9 mouse cellular contexts compared by ENCODE assay signal in genomic region chr4:139168985-139169747, GRCm38 (mm10). TPM values are rescaled to one million over a fixed set of nuclear protein-coding genes. Genes with fewer than 3 reads are reported as not detected.
DNase-seq lines count a peak whose midpoint lies in the region; TF ChIP-seq lines count a peak whose summit lies in the region.
"Had no signal": no experiment of that assay in that cellular context is flagged by ENCODE, and none has a peak within 500 bp of the region (broad histone marks: within the 10 kb centered on the region; RNA-seq: fewer than 3 reads in every experiment).

No protein-coding gene starts in this region.

- H3K4me3 ChIP-seq in lung, adult 2 months (replicated peaks; ENCODE audit: extremely low read depth, low read depth, low read length) = no peak overlapping the region
- H3K4me3 ChIP-seq in left cerebral cortex, adult 2 months = no peak overlapping the region
- H3K4me3 ChIP-seq: embryonic facial prominence, embryonic 13.5 days had no signal

- peak; percentile 73 for DNase-seq in lung, adult 18-20 months
- no peak for DNase-seq in lung, adult 2 months
- peak; percentile 60 for DNase-seq in c-Kit-positive CD71-negative TER-119-negative erythroid progenitor cells, embryonic 14.5 days (ENCODE audit: low read depth)
- peak; percentile 82 for DNase-seq in lung, postnatal 10 days
- DNase-seq in thymus, postnatal 0 days (ENCODE audit: low spot score) = peak; percentile 40
- DNase-seq in gastrocnemius, postnatal 4 days (ENCODE audit: low spot score in 2 of 2) = no peak
- no peak for DNase-seq in neural tube, embryonic 10.5 days (ENCODE audit: extremely low spot score, low spot score)
- no peak for DNase-seq in left cerebral cortex, adult 2 months (ENCODE audit: extremely low spot score in 1 of 2, low spot score in 2 of 2)

- TF ChIP-seq POLR2A in lung, adult 2 months (IDR thresholded peaks at IDR 0.05; ENCODE audit: borderline replicate concordance, extremely low read depth, low read depth, low read length) = no peak

- intact Hi-C loops in left cerebral cortex, adult 2 months (cut with DNase I) = no loop called here

- 41% methylated on average over 15 of the region's 15 CpGs for WGBS in lung, adult 2 months

- TF ChIP-seq CTCF in lung, adult 2 months (IDR thresholded peaks at IDR 0.05; ENCODE audit: insufficient read depth, low read length) = no peak
- no peak; the same call in 1 of the 2 replicates for TF ChIP-seq CTCF in left cerebral cortex, adult 2 months (IDR thresholded peaks at IDR 0.05)

- H3K27ac ChIP-seq in left cerebral cortex, adult 2 months = no peak overlapping the region
- H3K27ac ChIP-seq: embryonic facial prominence, embryonic 13.5 days had no signal

- H3K4me1 ChIP-seq in lung, adult 2 months (ENCODE audit: control insufficient read depth, insufficient read depth, low read length) = no peaks in the 10 kb centered on the region

RNA-seq across cellular contexts. Expression of gene Capzb, which starts 23.5 kb away (rescaled TPM):
- polyA plus RNA-seq in lung, adult 2 months (2012; rRNA removed) = 152 and 172 TPM in 2 replicates
- 415 and 425 TPM in 2 replicates for polyA plus RNA-seq in thymus, postnatal 0 days (2015; fragmentation: Nextera tagmentation; extraction: Ambion mirVana)
- 100 to 1,000 TPM; 445 to 463 TPM for total RNA-seq in gastrocnemius, postnatal 4 days (2021)
- total RNA-seq in left cerebral cortex, adult 2 months (2021) = 100 to 1,000 TPM; 306 to 324 TPM

RNA-seq across cellular contexts. Expression of gene Minos1, which starts 38.3 kb away (rescaled TPM):
- polyA plus RNA-seq in lung, adult 2 months (2012; rRNA removed) = 29.7 and 37.7 TPM in 2 replicates
- 777 and 795 TPM in 2 replicates for polyA plus RNA-seq in thymus, postnatal 0 days (2015; fragmentation: Nextera tagmentation; extraction: Ambion mirVana)
- 100 to 1,000 TPM; 344 to 382 TPM for total RNA-seq in gastrocnemius, postnatal 4 days (2021)
- total RNA-seq in left cerebral cortex, adult 2 months (2021) = 100 to 1,000 TPM; 197 TPM

Comparison
In these comparisons a context has a peak if more than half of its experiments do, and no peak if none do; other contexts are left out.
1. DNase-seq: peak in lung, adult 18-20 months (2 of 2), c-Kit-positive CD71-negative TER-119-negative erythroid progenitor cells, embryonic 14.5 days (single experiment), lung, postnatal 10 days (single experiment) and thymus, postnatal 0 days (single experiment); none in lung, adult 2 months (single experiment), gastrocnemius, postnatal 4 days (0 of 2), neural tube, embryonic 10.5 days (single experiment) and left cerebral cortex, adult 2 months (0 of 2).